Mouse (Mus musculus) liver (tissue): ENCODE measurements around the gene Prps1l1.

Experiments
- DNase-seq: peaks from one replicate; pipeline ENCODE4 v3.0.0-alpha.2; 2020; ENCODE audit warnings: mixed read lengths

The Prps1l1 gene

GRCm38 (mm10) chr12:35025916-35026432, 41.4 kb downstream of the Prps1l1 start:
- DNase-seq = no peak

- no peak for DNase-seq
Observed at GRCm38 (mm10) chr12:35027533-35027932, 43.0 kb downstream of the Prps1l1 start.
